Mouse (Mus musculus) lung, postnatal 0 days (tissue): ENCODE measurements around the gene Mlxipl.

Experiments
- CTCF ChIP-seq: IDR thresholded peaks from 2 replicates; pipeline ENCODE4 v1.5.1; 2016; ENCODE audit warnings: antibody characterized with exemption, mild to moderate bottlenecking
- EP300 ChIP-seq: IDR thresholded peaks from 2 replicates; pipeline ENCODE4 v1.6.1; 2016; ENCODE audit warnings: antibody characterized with exemption, mild to moderate bottlenecking, control low read depth

- no peak for TF ChIP-seq CTCF
- TF ChIP-seq EP300: no peak
These were observed 79.8 kb downstream of the Mlxipl start for GRCm38 (mm10) chr5:135169479-135169878.
